Mouse (Mus musculus) left cerebral cortex, adult 9 months (tissue): ENCODE data around the gene Psen2.

ENCODE experiments used
- DNase-seq, 2 experiments: peaks; one replicate each; pipeline ENCODE4 v3.0.0; 2022; ENCODE audit warnings: low spot score in 2 of 2

Psen2 gene

DNA sequence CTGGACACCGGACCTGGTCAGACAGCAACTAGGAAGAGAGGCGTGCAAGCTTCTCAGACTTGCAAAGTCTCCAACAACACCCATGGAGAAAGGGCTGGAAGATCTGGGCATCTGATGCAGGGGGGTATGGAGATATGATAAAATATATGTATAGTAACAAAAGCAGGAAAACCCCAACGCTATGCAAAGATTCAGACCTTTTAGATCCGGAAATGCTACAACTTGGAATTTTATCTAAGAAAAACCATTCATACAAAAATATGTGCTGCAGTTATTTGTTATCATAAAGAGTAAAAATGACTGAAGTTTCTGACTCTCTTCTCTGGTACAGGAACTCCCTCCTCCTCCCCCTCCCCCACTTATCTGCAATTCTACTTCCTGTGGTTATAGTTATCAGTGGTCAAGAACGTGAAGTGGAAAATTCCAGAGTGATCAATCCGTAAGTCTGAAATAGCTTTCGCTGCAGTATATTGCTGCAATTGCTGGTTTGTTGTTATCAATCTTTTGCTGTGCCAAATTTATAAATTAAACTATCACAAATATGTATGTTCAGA is 14.6 kb downstream of the Psen2 start:
- no peak for DNase-seq

DNA sequence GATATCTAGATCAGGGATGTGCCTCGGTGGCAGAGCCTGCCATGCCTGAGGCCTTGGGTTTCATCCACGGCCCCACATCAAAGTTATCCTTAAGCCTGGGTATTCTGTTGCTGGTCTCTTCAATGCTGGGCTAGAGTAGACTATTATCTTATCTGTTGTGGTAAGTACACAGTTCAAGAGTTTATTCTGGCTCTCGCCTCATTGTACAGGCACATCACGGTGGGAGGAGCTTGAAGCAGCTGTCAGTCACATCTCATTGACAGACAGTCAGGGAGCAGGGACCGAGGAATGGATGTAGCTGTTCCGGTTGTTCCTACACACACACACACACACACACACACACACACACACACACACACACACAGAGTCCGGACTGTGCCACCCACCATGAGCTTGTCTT is 15.3 kb downstream of the Psen2 start:
- DNase-seq: no peak

DNA sequence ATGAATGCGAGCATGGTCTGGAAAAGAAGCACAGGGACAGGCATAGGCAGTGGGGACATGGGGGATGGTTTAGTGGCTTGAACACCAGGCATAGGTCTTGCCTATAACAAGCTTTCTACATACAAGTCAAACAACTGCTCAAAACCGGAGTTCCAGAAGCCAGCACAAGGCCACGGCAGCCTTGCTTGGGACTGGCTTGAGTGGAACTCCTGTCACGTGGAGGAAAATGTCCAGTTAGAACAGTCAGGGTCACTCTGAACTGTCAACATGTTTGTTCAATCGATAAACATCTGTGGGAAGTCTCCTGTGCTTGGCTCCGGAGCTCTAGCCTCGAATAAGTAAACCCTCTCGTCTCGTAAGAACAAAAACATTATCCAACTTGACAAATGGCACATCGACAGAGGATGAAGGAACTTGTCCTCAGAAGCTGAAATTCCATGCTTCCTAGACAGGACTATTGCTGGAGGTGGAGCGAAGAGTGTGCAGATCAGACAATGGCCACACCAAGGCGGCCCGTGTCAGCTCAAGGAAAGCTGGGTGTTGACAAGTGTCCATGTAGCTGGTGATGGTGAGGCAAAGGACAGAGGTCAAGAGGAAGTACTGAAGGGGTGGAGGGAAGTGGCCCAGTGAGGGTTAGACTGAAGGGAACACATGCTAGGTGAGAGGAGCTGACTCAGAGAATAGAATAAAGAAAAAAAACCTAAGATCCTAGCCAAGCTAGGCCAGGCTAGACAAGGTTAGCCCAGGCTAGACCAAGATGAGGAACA is 17.3 kb downstream of the Psen2 start:
- DNase-seq: no peak

DNA sequence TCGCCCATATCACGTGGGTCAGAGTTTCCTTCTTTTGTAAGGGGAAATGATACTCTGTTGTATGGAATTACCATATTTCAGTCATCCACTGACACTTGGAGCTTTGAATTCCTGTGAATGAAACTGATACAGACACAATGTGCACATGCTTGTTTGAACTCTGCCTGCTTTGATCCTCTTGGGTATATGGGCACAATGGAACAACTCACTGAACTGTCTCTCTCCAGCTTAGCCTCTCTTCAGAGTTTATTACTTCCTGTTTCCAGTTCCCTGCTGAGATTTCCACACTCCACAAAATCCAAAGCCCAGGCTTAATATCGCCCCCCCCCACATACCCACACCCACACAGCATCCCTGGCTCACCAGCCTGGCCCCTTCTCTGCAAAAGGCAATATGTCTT is 31.5 kb downstream of the Psen2 start:
- no peak for DNase-seq

DNA sequence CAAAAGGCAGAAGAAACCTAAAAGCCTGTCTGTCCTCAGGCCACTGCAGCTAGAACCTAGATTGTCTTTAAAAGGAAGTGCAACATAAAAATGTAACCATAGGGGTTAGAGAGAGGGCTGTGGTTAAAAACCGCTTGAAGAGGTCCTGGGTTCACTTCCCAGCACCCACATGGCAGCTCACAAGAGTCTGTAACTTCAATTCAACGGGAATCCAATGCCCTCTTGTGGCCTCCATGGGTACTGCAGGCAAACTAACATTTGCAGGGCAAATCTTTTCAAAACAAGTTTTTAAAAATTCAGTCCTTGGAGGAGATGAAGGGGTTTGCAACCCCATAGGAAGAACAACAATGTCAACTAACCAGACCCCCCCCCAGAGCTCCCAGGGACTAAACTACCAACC is 32.7 kb downstream of the Psen2 start:
- DNase-seq: no peak

DNA sequence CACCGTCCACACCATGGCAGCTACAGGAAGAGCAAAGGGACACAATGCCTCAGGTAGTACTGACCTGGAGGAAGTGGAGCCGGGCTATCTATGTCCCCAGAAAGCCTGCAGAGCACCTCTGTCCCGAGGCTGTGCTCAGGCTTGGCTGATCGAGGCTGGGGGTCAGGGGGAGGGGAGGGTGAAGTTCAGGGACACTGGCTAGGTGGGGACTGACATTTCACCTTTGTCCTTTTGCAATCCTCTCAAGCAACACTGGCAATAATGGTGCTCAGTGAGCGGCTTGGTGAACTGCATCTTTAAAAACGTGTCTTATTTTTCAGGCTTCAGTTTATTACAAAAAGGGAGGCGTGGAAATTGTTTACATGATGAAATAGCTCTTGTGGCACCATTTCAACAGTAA is 33.3 kb downstream of the Psen2 start:
- DNase-seq: no peak

DNA sequence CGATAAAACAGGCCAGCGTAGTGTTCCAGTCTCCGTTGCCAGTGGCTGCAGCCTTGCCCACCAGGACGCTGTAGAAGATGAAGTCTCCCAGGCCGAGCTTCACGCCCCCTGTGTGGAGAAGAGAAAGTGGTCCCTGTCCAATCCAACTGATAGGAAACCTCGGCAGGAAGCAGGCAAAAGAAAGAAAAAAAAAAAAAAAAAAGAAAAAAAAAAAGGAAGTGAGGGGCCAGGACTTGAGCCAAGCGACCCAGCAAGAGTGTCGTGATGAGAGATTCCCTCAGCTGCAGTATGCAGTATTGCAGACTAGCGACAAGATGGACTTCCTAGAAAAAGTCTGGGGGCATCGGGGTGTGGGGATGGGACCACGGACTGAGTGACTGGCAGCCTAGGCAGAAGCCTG is 34.4 kb downstream of the Psen2 start:
- no peak for DNase-seq

DNA sequence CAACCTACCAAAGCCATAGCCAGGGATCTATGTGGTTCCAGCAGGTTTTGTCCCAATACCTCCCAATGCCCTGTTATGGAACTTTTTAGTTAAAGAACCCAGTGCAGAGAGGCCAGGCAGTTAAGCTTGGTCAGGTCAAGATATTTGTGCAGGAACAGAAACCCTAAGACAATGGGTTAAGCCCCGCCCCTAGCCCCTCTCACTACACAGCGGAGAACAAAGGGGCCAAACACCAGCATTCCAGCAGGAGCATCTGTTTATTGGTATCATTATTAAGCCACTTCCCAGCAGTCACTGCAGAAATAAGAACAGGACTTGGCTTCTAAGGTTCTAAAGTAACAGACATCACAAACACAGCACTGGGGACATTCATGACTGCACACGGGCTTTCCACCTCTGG is 36.5 kb downstream of the Psen2 start:
- DNase-seq: no peak

DNA sequence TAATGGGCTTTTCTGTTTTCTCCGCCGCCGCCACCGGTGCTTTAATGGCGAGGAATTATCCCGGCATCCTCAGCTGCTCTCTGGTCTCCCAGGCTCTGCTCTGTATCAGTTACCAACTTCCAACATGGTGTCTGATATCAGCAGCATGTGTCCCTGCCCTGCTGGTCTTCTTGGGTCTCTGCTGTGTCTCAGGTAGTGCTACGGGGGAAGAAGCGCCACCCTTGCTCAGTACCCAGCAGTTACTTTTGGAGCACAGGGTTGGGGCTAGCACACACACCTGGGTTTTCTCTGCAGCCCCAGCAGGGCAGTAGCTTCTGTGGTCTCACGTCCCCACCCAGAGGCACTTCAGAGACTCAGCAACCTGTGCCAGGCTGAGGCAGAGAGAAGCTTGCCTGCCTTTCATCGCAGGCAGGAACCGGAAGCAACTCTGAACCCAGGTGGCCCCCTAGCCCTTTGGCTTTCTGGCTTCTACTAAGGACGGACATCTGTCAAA is 37.0 kb downstream of the Psen2 start:
- DNase-seq: no peak

DNA sequence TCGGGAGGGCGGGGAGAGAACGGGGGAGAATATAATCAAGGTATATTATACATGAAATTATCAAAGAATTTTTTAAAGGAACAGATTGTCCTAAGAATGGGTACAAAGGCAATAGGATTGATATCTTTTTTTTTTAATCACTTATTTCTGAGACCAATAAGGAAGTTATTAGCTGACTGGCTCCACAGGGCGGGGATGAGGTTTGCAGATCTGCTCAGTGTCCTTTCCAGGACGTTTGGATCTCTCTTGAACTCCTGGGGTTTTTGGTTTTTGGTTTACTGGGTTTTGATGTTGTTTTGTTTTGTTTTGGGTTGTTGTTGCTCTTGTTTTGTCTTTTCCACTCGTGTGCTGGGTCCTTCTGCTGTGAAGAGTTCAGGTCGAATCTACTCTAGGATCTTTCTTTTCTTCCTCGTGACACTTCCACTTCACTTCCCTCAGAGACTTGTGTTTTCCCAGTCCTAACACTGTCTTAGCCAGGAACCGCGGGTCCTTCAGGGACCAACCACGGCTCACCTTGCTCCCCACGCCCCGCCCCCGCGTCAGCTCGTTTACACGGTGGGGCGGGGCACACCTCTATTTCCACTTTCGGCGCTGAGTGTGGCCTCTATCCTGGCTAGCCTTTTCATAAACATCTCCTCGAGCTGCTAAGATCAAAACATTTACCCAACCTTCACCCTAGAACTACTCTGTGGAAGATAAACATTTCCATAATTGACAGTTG is 37.6 kb downstream of the Psen2 start:
- DNase-seq: no peak

DNA sequence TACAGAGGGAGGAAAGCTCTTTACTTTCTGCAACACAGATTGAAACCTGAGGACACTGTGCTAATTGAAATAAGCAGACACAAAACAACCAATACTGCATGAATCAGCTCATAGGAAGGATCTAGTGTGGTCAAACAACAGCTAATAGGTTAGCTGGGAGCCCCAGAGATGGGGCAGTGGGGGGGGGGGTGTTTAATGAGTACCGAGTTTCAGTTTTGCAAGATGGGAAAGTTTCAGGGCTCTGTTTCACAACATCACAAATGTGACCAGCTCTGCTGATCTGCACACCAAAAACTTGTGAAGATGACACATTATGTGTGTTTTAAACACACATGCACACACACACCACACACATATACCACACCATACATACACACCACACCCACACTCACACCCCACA is 41.2 kb downstream of the Psen2 start:
- no peak for DNase-seq

DNA sequence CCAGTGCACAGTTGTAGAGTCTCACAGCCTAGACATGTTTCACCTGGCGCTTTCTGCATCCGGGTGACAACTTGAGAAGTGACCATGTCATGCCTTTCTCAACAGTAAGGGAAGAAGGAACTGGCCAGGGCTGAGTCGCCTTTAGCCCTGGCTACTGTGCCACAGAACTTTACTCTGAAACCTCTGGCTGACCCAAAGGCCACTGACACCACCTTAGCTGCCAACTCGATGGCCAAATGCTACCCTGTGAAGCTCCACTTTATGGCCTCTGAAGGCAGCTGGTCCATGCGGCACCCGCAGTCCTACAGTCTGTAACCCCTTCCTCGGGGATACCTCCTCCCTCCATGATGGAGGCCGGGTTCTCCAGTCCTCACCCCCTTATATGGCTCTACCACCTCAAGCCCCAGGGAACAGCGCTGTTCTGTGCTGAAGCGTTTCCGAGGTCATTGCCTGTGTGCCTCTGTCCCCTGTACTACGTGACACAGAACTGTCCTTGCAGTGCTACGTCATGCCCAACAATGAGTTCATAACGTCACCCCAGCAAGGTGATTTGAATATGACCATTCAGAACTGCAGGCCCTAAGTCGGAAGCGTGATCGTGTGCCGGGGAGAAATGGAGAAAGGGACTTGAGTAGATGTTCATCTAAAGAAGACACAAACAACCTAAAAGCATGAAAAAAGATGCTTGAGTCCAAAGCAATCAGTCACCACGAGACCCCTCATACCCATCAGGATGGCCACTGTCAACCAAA is 42.3 kb downstream of the Psen2 start:
- no peak for DNase-seq

DNA sequence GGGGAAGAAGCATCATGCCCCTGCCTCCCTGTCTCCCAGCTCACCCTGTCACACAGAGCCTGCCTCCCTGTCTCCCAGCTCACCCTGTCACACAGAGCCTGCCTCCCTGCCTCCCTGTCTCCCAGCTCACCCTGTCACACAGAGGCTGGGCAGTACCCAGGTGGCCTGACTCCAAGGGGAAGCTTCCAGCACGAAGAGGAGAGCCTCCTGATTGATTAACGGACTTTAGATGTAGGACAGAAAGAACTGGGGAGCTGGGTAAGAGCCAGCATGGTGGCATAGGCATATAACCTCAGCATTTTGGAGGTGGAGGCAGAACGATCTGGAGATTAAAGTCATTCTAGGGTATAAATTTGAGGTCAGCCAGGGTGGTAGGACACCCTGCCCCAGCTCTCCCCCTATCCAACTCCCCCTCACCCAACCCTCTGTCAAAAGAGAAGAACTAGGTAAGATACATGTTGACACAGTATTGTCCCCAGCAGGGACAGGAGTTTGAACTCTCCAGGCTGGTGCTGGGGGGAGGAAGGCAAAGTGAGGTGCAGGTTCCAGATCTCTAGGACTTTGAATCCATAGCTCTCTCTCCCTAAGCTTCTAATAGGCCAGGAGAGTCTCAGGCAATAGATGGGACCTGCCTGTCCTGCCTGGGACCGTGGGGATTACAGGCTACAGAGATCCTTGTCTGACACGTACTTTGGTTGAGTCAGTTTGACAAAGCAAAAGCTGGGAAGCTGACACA is 46.5 kb downstream of the Psen2 start:
- DNase-seq: no peak

DNA sequence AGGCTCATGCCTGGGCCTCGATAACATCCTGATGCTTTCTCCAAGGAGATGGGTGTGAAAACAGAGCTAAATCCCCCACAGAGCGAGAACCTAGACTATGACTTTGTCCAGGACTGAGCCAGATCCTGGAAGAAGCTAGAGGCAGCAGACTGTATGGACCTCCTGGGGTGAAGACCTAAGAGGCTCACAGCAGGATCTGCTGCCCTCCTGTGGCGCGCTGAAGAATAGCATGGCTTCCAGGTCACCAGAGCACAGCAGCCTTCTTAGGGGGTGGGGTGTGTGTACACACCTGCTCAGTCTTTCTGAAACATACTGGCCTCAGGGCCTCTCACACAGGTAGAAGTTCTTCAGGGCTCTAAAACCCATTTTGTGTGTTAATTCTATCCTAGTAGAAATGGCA is 48.2 kb downstream of the Psen2 start:
- peak in 1 of 2 experiments; percentile 56 for DNase-seq

DNA sequence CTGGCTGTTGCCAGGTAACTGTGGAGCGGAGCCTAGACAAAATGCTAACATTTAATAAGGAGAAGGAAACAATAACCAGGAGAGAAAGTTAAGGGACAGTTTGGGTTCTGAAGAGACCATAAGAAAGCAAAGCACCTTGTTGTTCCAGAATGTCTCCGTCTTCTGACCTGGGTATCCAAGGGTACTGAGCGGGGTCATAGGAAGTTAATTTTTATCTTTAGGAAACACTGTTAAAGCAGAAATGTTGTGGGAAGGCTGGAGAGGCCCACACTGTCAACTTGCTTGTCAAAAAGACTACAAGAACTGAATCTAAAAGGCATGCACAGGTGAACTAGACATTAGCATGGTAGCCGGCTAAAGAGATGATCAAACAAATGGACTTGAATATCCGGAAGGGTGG is 50.3 kb downstream of the Psen2 start:
- DNase-seq: no peak

DNA sequence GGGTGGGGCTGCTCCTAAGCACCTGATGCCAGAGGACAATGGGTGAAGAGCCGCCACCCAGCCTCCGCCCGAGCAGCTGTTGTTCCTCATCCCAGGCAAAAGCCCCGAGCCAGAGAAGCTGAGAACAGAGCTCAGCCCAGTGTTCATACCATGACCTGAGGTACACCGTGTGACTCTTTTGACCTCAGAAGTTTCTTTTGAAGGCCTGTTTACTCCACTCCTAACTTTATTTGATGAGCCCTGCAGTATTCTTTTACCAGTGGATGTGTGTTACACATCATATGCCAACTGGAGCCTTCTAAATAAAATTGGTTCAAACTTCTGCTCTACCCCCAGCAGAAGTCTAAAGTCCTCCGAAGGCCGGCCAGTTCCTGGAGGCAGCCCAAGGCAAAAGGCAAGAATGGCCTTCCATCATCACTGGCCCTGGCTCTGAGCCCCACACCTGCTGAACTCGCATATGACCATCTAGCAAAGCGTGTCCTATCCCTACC is 52.4 kb downstream of the Psen2 start:
- DNase-seq: no peak

DNA sequence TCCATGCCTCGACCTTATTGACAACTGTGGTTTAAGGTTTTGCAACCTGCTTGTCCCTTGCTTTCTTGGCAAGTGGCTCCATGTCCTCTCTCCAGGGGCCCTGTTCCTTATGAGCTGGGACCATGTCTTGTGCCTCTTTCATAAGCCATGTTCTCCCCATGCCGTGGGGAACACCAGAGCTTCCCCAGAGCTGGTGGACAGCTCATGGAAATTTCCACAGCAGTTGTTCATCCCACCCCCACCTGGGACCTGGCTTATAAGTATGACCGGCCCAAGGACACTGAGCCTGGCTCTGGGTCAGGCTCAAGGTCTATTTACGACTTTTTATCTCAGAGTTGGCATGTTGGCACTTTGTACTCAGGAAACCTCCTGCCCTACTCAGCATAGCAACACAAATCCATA is 53.2 kb downstream of the Psen2 start:
- no peak for DNase-seq

DNA sequence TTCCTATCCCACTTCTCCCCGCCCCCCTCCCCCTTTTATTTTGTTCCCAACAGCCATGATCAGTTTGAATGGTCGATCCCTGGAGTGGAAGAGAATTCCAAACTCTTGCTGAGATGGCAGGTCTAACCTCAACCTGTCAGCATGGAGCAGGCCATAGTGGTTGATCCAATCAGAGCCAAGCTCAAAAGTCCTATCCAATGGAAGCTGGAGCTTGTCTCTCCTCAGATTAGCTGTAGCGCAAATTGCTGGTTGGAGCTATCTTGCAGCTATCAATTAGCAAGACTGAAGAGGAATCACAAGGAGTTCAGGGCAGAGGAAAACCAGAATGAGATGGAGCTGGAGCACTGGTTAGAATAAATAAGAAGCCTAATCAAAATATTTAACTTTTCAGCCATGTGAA is 54.9 kb downstream of the Psen2 start:
- no peak for DNase-seq

DNA sequence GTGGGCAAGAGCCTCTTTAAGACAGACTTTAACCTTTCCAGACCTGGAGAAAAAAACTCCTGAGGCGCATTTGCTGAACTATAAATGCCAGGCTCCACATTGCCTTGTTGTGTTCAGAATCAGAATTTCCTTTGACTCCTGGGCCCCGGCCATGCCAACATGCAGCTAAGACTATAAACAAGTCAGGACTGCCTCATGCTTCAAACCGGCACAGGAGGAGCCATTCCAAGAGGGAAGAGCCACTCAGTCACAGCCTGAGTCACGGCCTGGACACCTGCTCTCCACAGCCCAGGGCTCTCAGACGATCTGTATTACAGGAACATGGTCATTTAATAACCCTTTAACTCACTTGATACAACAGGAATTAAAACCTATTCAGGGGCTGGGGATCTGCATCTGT is 62.5 kb downstream of the Psen2 start:
- DNase-seq: no peak

DNA sequence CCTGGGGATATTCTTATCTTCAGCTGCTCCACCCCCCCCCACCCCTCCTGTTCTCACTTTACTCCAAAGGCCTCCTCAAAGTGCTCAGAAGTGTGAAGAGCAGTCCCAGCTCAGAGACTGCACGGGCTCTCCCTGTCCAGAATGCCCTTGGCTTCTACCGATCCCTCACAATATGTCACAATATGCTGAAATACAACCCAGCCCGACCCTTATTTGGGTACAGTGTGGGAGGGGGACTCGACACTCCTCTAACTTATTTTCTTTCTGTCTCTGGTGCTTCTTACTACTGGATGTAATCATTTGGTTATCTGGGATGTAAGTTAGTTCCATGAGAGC is 63.6 kb downstream of the Psen2 start:
- DNase-seq: no peak

DNA sequence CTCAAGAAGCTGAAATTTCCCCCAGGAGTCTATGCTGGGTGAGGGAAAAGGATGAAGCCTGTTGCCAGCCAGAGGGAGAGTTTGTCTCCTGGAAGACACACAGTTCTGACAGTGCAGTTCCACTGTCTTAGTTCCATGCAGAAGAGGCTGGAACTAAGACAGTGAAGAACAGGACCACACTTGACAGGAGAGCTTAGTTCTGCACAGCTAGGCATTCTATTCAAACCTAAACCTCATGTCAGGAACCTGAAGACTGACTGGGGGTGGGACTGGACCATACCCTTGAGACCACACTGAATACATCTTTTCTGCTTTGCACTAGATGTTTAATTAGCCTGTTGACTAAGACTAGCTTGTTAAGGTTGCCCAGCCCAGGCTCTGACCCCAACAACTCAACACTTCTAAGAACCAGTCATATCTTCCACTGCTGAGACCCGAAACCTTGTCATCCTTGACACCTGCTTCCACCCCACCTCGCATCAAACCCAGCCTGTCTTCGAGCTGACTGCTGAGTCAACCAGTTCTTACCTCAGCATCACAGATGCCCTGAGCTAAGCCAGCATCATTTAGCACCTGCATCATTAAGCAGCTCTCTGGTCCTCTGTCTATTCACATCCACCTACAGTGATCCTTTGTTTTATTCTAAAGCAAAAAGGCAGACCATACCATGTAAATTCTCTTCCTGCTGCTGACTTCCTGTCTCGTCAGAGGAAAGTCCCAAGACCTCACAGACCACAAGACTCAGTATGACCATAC is 64.1 kb downstream of the Psen2 start, which contains the start of gene Coq8a:
Coq8a (minus strand) TSS at position 644 of the 756 bp plus-strand sequence.
- DNase-seq: no peak
